Mouse (Mus musculus) midbrain, embryonic 16.5 days (tissue): ENCODE measurements around the gene Lrmda. TPM values are rescaled to one million over a fixed set of nuclear protein-coding genes. Genes with fewer than 3 reads are reported as not detected.

Experiments
- ATAC-seq: fragments of 200-750 bp; cut with Nextera tagmentation; 2 replicates; pipeline ENCODE4 v1.8.0; 2017; ENCODE audit warnings: moderate TSS enrichment
- H3K27ac ChIP-seq: fragments of 300-500 bp; sonication (generic); 2 replicates; pipeline ENCODE4 v1.5.1; 2014; ENCODE audit warnings: mild to moderate bottlenecking, low read length, mixed read lengths
- H3K27me3 ChIP-seq: fragments of 300-500 bp; sonication (generic); 2 replicates; pipeline ENCODE4 v1.6.1; 2014; ENCODE audit warnings: low read depth, low read length, mixed read lengths; ENCODE audit not compliant: control insufficient read depth, insufficient read depth
- H3K36me3 ChIP-seq: fragments of 300-500 bp; sonication (generic); 2 replicates; pipeline ENCODE4 v1.6.1; 2014; ENCODE audit warnings: mild to moderate bottlenecking, low read length, moderate library complexity, mixed read lengths; ENCODE audit not compliant: control insufficient read depth, insufficient read depth
- H3K4me1 ChIP-seq: fragments of 300-500 bp; sonication (generic); 2 replicates; pipeline ENCODE4 v1.6.1; 2014; ENCODE audit warnings: mild to moderate bottlenecking, low read length, mixed read lengths; ENCODE audit not compliant: control insufficient read depth, insufficient read depth
- H3K4me2 ChIP-seq: fragments of 300-500 bp; sonication (generic); 2 replicates; pipeline ENCODE4 v1.6.1; 2014; ENCODE audit warnings: mild to moderate bottlenecking, low read length, mixed read lengths
- H3K4me3 ChIP-seq: fragments of 300-500 bp; sonication (generic); 2 replicates; pipeline ENCODE4 v1.5.1; 2014; ENCODE audit warnings: low read depth, mild to moderate bottlenecking, low read length, moderate library complexity, mixed read lengths
- H3K9ac ChIP-seq: fragments of 300-500 bp; sonication (generic); 2 replicates; pipeline ENCODE4 v1.6.1; 2014; ENCODE audit warnings: low read depth, low read length, mixed read lengths
- H3K9me3 ChIP-seq: fragments of 300-500 bp; sonication (generic); replicated peaks from 2 replicates; pipeline ENCODE4 v1.6.1; 2014; ENCODE audit warnings: mild to moderate bottlenecking, low read length, mixed read lengths; ENCODE audit not compliant: control insufficient read depth, poor library complexity, severe bottlenecking
- WGBS: fragments of 180-500 bp; shearing (Covaris S2); extraction: QIAGEN DNeasy Blood & Tissue Kit; methylation state at CpG from one replicate; pipeline ENCODE4 v1.1.7; 2014; 5-methylcytosine and 5-hydroxymethylcytosine counted together
- polyA plus RNA-seq: library from polyadenylated mRNA; unstranded; fragments of >200 nt; fragmentation: Nextera tagmentation; extraction: Ambion mirVana; gene quantifications from 2 replicates; pipeline ENCODE4 v1.2.1, GENCODE M21; 2015

Lrmda gene
- 0.34 TPM in 1 of 2 replicates, not detected in the other for polyA plus RNA-seq

- Histone ChIP-seq H3K9me3 (no peaks in the 10 kb centered on the region), H3K4me1 (peaks cover 8% of the 10 kb centered on the region; the same call in 1 of the 2 replicates), H3K4me3 (peak within 1 kb of the TSS; percentile 37), H3K27me3 (peaks cover 9% of the 10 kb centered on the region), H3K27ac (no peak within 1 kb of the TSS), H3K36me3 (no peaks in the 10 kb centered on the region), H3K9ac (peak within 1 kb of the TSS; percentile 45; the same call in 1 of the 2 replicates), H3K4me2 (peak within 1 kb of the TSS; percentile 74)
- 3% methylated on average over 30 of the region's 33 CpGs for WGBS
- ATAC-seq, result peak; percentile 70; the same call in 1 of the 2 replicates
Measured at GRCm38 (mm10) chr14:22019252-22019948, at the start of gene Lrmda. Gene Lrmda (plus strand): TSS chr14:22019712.

- H3K9me3 ChIP-seq, result peaks cover 4% of the 10 kb centered on the region
- H3K4me2 ChIP-seq, result peak overlapping the region; percentile 38; the same call in 1 of the 2 replicates
- no peak overlapping the region for H3K27ac ChIP-seq
- peak; percentile 64 for ATAC-seq
- H3K4me3 ChIP-seq, result 0 out of 2 replicates have a peak overlapping the region, but pooled peaks have one; percentile 9
- H3K9ac ChIP-seq, result no peak overlapping the region
- 1% methylated on average over 19 of the region's 22 CpGs for WGBS
- peaks cover 29% of the 10 kb centered on the region for H3K4me1 ChIP-seq
- peaks cover 12% of the 10 kb centered on the region; the same call in 1 of the 2 replicates for H3K27me3 ChIP-seq
- no peaks in the 10 kb centered on the region for H3K36me3 ChIP-seq
Measured at GRCm38 (mm10) chr14:21981462-21981861, 38.0 kb upstream of the Lrmda start.

- ATAC-seq, result no peak
- Histone ChIP-seq H3K4me3 (peak overlapping the region; percentile 30; the same call in 1 of the 2 replicates), H3K36me3 (no peaks in the 10 kb centered on the region), H3K4me2 (peak overlapping the region; percentile 51), H3K4me1 (peaks cover 34% of the 10 kb centered on the region), H3K27me3 (peaks cover 12% of the 10 kb centered on the region; the same call in 1 of the 2 replicates), H3K9me3 (no peaks in the 10 kb centered on the region), H3K9ac (peak overlapping the region; percentile 56), H3K27ac (peak overlapping the region; percentile 52)
- 23% methylated on average over 14 of the region's 14 CpGs for WGBS
Measured at GRCm38 (mm10) chr14:21982096-21982591, 37.4 kb upstream of the Lrmda start.

GRCm38 (mm10) chr14:21982592-21983310 lies 36.8 kb upstream of the Lrmda start:
- H3K27me3 ChIP-seq, result peaks cover 12% of the 10 kb centered on the region; the same call in 1 of the 2 replicates
- peak overlapping the region; percentile 51 for H3K4me2 ChIP-seq
- H3K27ac ChIP-seq, result peak overlapping the region; percentile 52
- peak overlapping the region; percentile 30 for H3K4me3 ChIP-seq
- H3K9ac ChIP-seq, result peak overlapping the region; percentile 56
- H3K4me1 ChIP-seq, result peaks cover 34% of the 10 kb centered on the region
- no peak for ATAC-seq
- 3% methylated on average over 38 of the region's 38 CpGs for WGBS
- no peaks in the 10 kb centered on the region for H3K9me3 ChIP-seq
- no peaks in the 10 kb centered on the region for H3K36me3 ChIP-seq

GRCm38 (mm10) chr14:21983311-21983949 lies 36.1 kb upstream of the Lrmda start:
- Histone ChIP-seq H3K9me3 (no peaks in the 10 kb centered on the region), H3K27me3 (peaks cover 12% of the 10 kb centered on the region; the same call in 1 of the 2 replicates), H3K9ac (peak overlapping the region; percentile 56), H3K27ac (peak overlapping the region; percentile 52), H3K4me1 (peaks cover 34% of the 10 kb centered on the region), H3K4me3 (peak overlapping the region; percentile 30), H3K36me3 (no peaks in the 10 kb centered on the region), H3K4me2 (peak overlapping the region; percentile 51)
- WGBS, result 4% methylated on average over 22 of the region's 22 CpGs
- no peak for ATAC-seq

GRCm38 (mm10) chr14:21983950-21984730 lies 35.4 kb upstream of the Lrmda start:
- Histone ChIP-seq H3K27ac (no peak overlapping the region), H3K4me1 (peaks cover 40% of the 10 kb centered on the region), H3K27me3 (peaks cover 12% of the 10 kb centered on the region; the same call in 1 of the 2 replicates), H3K9me3 (no peaks in the 10 kb centered on the region), H3K36me3 (no peaks in the 10 kb centered on the region), H3K4me3 (peak overlapping the region; percentile 82), H3K9ac (peak overlapping the region; percentile 56; the same call in 1 of the 2 replicates), H3K4me2 (peak overlapping the region; percentile 92)
- WGBS, result 7% methylated on average over 18 of the region's 18 CpGs
- no peak for ATAC-seq

- H3K27me3 ChIP-seq, result peaks cover 15% of the 10 kb centered on the region; the same call in 1 of the 2 replicates
- peak overlapping the region; percentile 82 for H3K4me3 ChIP-seq
- H3K9ac ChIP-seq, result peak overlapping the region; percentile 79
- H3K4me2 ChIP-seq, result peak overlapping the region; percentile 92
- H3K9me3 ChIP-seq, result no peaks in the 10 kb centered on the region
- peaks cover 46% of the 10 kb centered on the region for H3K4me1 ChIP-seq
- peak overlapping the region; percentile 89 for H3K27ac ChIP-seq
- ATAC-seq, result no peak
- 3% methylated on average over 49 of the region's 49 CpGs for WGBS
- H3K36me3 ChIP-seq, result no peaks in the 10 kb centered on the region
Measured at GRCm38 (mm10) chr14:21984757-21985425, 34.6 kb upstream of the Lrmda start.
